In genomic region chr11:114038036-114038435, GRCm38 (mm10) we compare ENCODE assay signal across 11 mouse cellular contexts. TPM values are rescaled to one million over a fixed set of nuclear protein-coding genes. Genes with fewer than 3 reads are reported as not detected.
DNase-seq lines count a peak whose midpoint lies in the region; ATAC-seq lines count a peak whose summit lies in the region.
"Had no signal": no experiment of that assay in that cellular context is flagged by ENCODE, and none has a peak within 500 bp of the region (broad histone marks: within the 10 kb centered on the region; RNA-seq: fewer than 3 reads in every experiment).

No protein-coding gene starts in this region.

- ATAC-seq in liver, embryonic 16.5 days (ENCODE audit: low read depth) = peak; percentile 58; the same call in 1 of the 2 replicates
- ATAC-seq in liver, embryonic 11.5 days (replicated peaks; ENCODE audit: low FRiP score) = no peak
- no peak for ATAC-seq in forebrain, embryonic 16.5 days
- ATAC-seq in midbrain, embryonic 11.5 days (ENCODE audit: low FRiP score) = no peak

- H3K36me3 ChIP-seq in liver, embryonic 16.5 days (ENCODE audit: control insufficient read depth, insufficient read depth) = no peaks in the 10 kb centered on the region
- no peaks in the 10 kb centered on the region for H3K36me3 ChIP-seq in liver, embryonic 11.5 days (ENCODE audit: control insufficient read depth, insufficient read depth, low read length)
- H3K36me3 ChIP-seq in forebrain, embryonic 16.5 days (ENCODE audit: control insufficient read depth, insufficient read depth) = no peaks in the 10 kb centered on the region
- H3K36me3 ChIP-seq in midbrain, embryonic 11.5 days (ENCODE audit: control insufficient read depth, insufficient read depth, low read length) = no peaks in the 10 kb centered on the region
- H3K36me3 ChIP-seq: embryonic facial prominence, embryonic 15.5 days had no signal

- no peak overlapping the region for H3K4me2 ChIP-seq in liver, embryonic 16.5 days (ENCODE audit: low read depth, low read length)
- H3K4me2 ChIP-seq in liver, embryonic 11.5 days = no peak overlapping the region
- H3K4me2 ChIP-seq in forebrain, embryonic 16.5 days (ENCODE audit: low read length) = no peak overlapping the region
- H3K4me2 ChIP-seq in midbrain, embryonic 11.5 days = no peak overlapping the region
- H3K4me2 ChIP-seq: embryonic facial prominence, embryonic 15.5 days had no signal

- no peak for DNase-seq in liver, embryonic 11.5 days (ENCODE audit: low spot score)
- peak; percentile 74 for DNase-seq in brain, adult 2 months (ENCODE audit: low read depth, low spot score)
- DNase-seq in left cerebral cortex, adult 18-20 months (ENCODE audit: low spot score in 2 of 2) = peak; percentile 46 to 55
- DNase-seq in right cerebral cortex, postnatal 36 days (ENCODE audit: low spot score in 2 of 2) = peak; percentile 47 to 64
- no peak for DNase-seq in heart, postnatal 4 days
- no peak for DNase-seq in midbrain, embryonic 11.5 days (ENCODE audit: low spot score, missing footprints)

- WGBS in liver, embryonic 16.5 days (ENCODE audit: insufficient replicate concordance) = 54% methylated on average over 8 of the region's 8 CpGs
- WGBS in liver, embryonic 11.5 days = 81% methylated on average over 8 of the region's 8 CpGs
- WGBS in forebrain, embryonic 16.5 days = 81% methylated on average over 8 of the region's 8 CpGs
- 90% methylated on average over 8 of the region's 8 CpGs for WGBS in midbrain, embryonic 11.5 days

- H3K27ac ChIP-seq in liver, embryonic 16.5 days (ENCODE audit: low read length) = no peak overlapping the region
- H3K27ac ChIP-seq in liver, embryonic 11.5 days (ENCODE audit: low read depth, low read length) = no peak overlapping the region
- no peak overlapping the region for H3K27ac ChIP-seq in forebrain, embryonic 16.5 days (ENCODE audit: low read length)
- H3K27ac ChIP-seq in midbrain, embryonic 11.5 days (ENCODE audit: low read depth, low read length) = no peak overlapping the region
- H3K27ac ChIP-seq: embryonic facial prominence, embryonic 15.5 days; kidney, postnatal 0 days had no signal

- no peak overlapping the region for H3K4me3 ChIP-seq in liver, embryonic 16.5 days (ENCODE audit: low read depth, low read length)
- H3K4me3 ChIP-seq in liver, embryonic 11.5 days (ENCODE audit: low read depth, low read length) = no peak overlapping the region
- H3K4me3 ChIP-seq in forebrain, embryonic 16.5 days (replicated peaks; ENCODE audit: low read length) = no peak overlapping the region
- H3K4me3 ChIP-seq in midbrain, embryonic 11.5 days (ENCODE audit: low read depth, low read length) = no peak overlapping the region
- H3K4me3 ChIP-seq: embryonic facial prominence, embryonic 15.5 days had no signal

- no peak overlapping the region for H3K9ac ChIP-seq in liver, embryonic 16.5 days (ENCODE audit: low read depth, low read length)
- no peak overlapping the region for H3K9ac ChIP-seq in liver, embryonic 11.5 days (ENCODE audit: low read depth, low read length)
- no peak overlapping the region for H3K9ac ChIP-seq in forebrain, embryonic 16.5 days (replicated peaks; ENCODE audit: low read depth, low read length)
- no peak overlapping the region for H3K9ac ChIP-seq in midbrain, embryonic 11.5 days (ENCODE audit: low read length)
- H3K9ac ChIP-seq: embryonic facial prominence, embryonic 15.5 days had no signal

- no peaks in the 10 kb centered on the region for H3K27me3 ChIP-seq in liver, embryonic 16.5 days (ENCODE audit: control insufficient read depth, insufficient read depth, low read depth, low read length)
- H3K27me3 ChIP-seq in liver, embryonic 11.5 days (replicated peaks; ENCODE audit: control insufficient read depth, insufficient read depth, low read length) = no peaks in the 10 kb centered on the region
- H3K27me3 ChIP-seq in forebrain, embryonic 16.5 days (replicated peaks; ENCODE audit: control insufficient read depth, insufficient read depth, low read length) = no peaks in the 10 kb centered on the region
- no peaks in the 10 kb centered on the region; the same call in 1 of the 2 replicates for H3K27me3 ChIP-seq in midbrain, embryonic 11.5 days (ENCODE audit: control insufficient read depth, insufficient read depth, low read length)
- H3K27me3 ChIP-seq: embryonic facial prominence, embryonic 15.5 days had no signal

- H3K4me1 ChIP-seq in liver, embryonic 16.5 days (ENCODE audit: control insufficient read depth, low read depth, low read length) = no peaks in the 10 kb centered on the region
- peaks cover 10% of the 10 kb centered on the region; the same call in 1 of the 2 replicates for H3K4me1 ChIP-seq in liver, embryonic 11.5 days (replicated peaks; ENCODE audit: control insufficient read depth, insufficient read depth, low read length)
- peaks cover 8% of the 10 kb centered on the region for H3K4me1 ChIP-seq in forebrain, embryonic 16.5 days (replicated peaks; ENCODE audit: control insufficient read depth, insufficient read depth, low read length)
- peaks cover 28% of the 10 kb centered on the region for H3K4me1 ChIP-seq in midbrain, embryonic 11.5 days (ENCODE audit: control insufficient read depth, insufficient read depth, low read length)

- H3K9me3 ChIP-seq in liver, embryonic 16.5 days (replicated peaks; ENCODE audit: control insufficient read depth, low read length) = no peaks in the 10 kb centered on the region
- H3K9me3 ChIP-seq in liver, embryonic 11.5 days (ENCODE audit: control insufficient read depth, low read length) = no peaks in the 10 kb centered on the region
- H3K9me3 ChIP-seq in forebrain, embryonic 16.5 days (ENCODE audit: control insufficient read depth, low read length) = no peaks in the 10 kb centered on the region
- H3K9me3 ChIP-seq in midbrain, embryonic 11.5 days (ENCODE audit: control insufficient read depth, low read length) = no peaks in the 10 kb centered on the region
- H3K9me3 ChIP-seq: embryonic facial prominence, embryonic 15.5 days had no signal

RNA-seq across cellular contexts. Expression of gene Sdk2, which starts 28.8 kb away (rescaled TPM):
- 0.08 and 0.35 TPM in 2 replicates for polyA plus RNA-seq in liver, embryonic 16.5 days (2015; fragmentation: Nextera tagmentation; extraction: Ambion mirVana)
- 1.4 and 1.9 TPM in 2 replicates for polyA plus RNA-seq in liver, embryonic 11.5 days (2014; fragmentation: Nextera tagmentation; extraction: Ambion mirVana)
- 10 to 100 TPM; 16.7 to 25.2 TPM for total RNA-seq in left cerebral cortex, adult 18-20 months (2021)
- polyA plus RNA-seq in forebrain, embryonic 16.5 days (2015; fragmentation: Nextera tagmentation; extraction: Ambion mirVana) = 2.1 and 2.2 TPM in 2 replicates
- 1 to 10 TPM; 4.8 to 5.1 TPM for total RNA-seq in heart, postnatal 4 days (2021)
- 2.6 and 3.0 TPM in 2 replicates for polyA plus RNA-seq in midbrain, embryonic 11.5 days (2014; fragmentation: Nextera tagmentation; extraction: Ambion mirVana)
- total RNA-seq: neutrophil, adult 5-6 weeks had no signal

Comparison
In these comparisons a context has a peak if more than half of its experiments do, and no peak if none do; other contexts are left out.
1. DNase-seq: peak in brain, adult 2 months (single experiment), left cerebral cortex, adult 18-20 months (2 of 2) and right cerebral cortex, postnatal 36 days (2 of 2); none in liver, embryonic 11.5 days (single experiment), heart, postnatal 4 days (single experiment) and midbrain, embryonic 11.5 days (single experiment).